Mouse (Mus musculus) c-Kit-positive CD71-positive TER-119-positive erythroid progenitor cells, embryonic 14.5 days (primary cell): ENCODE data around the gene Pip5k1c.

Experiments
- DNase-seq: peaks from one replicate; pipeline ENCODE4 v3.0.0-alpha.2; 2013; ENCODE audit warnings: low spot score

The Pip5k1c gene

GRCm38 (mm10) chr10:81346453-81347067 lies 53.8 kb downstream of the Pip5k1c start:
- peak; percentile 67 for DNase-seq

GRCm38 (mm10) chr10:81349146-81349545 lies 56.4 kb downstream of the Pip5k1c start:
- peak; percentile 70 for DNase-seq

GRCm38 (mm10) chr10:81349961-81350350 lies 57.2 kb downstream of the Pip5k1c start:
- DNase-seq = no peak

GRCm38 (mm10) chr10:81350351-81351063 lies 57.7 kb downstream of the Pip5k1c start, which contains the start of gene Hmg20b:
Gene Hmg20b, minus strand, starts transcription at chr10:81350480.
- DNase-seq = peak; percentile 98

GRCm38 (mm10) chr10:81351678-81352291 lies 59.0 kb downstream of the Pip5k1c start:
- peak; percentile 83 for DNase-seq

GRCm38 (mm10) chr10:81354738-81355477 lies 62.1 kb downstream of the Pip5k1c start:
- no peak for DNase-seq

- no peak for DNase-seq
Measured at GRCm38 (mm10) chr10:81355533-81355932, 62.8 kb downstream of the Pip5k1c start.

GRCm38 (mm10) chr10:81356352-81356990 lies 63.7 kb downstream of the Pip5k1c start:
- no peak for DNase-seq

- DNase-seq = peak; percentile 87
Measured at GRCm38 (mm10) chr10:81356991-81357844, 64.5 kb downstream of the Pip5k1c start, which contains the start of gene Mfsd12. Gene Mfsd12, plus strand, starts transcription at chr10:81357491.

GRCm38 (mm10) chr10:81358209-81358608 lies 65.4 kb downstream of the Pip5k1c start:
- no peak for DNase-seq

- no peak for DNase-seq
Measured at GRCm38 (mm10) chr10:81358841-81359240, 66.1 kb downstream of the Pip5k1c start.

- no peak for DNase-seq
Measured at GRCm38 (mm10) chr10:81360721-81361120, 68.0 kb downstream of the Pip5k1c start.

GRCm38 (mm10) chr10:81362336-81362949 lies 69.7 kb downstream of the Pip5k1c start:
- peak; percentile 82 for DNase-seq

GRCm38 (mm10) chr10:81363436-81364346 lies 70.9 kb downstream of the Pip5k1c start:
- DNase-seq = no peak

- no peak for DNase-seq
Measured at GRCm38 (mm10) chr10:81364666-81365065, 71.9 kb downstream of the Pip5k1c start.

GRCm38 (mm10) chr10:81365073-81365472 lies 72.3 kb downstream of the Pip5k1c start:
- DNase-seq = no peak

GRCm38 (mm10) chr10:81365672-81366476 lies 73.1 kb downstream of the Pip5k1c start, which contains the start of gene 4930404N11Rik:
Gene 4930404N11Rik, minus strand, starts transcription at chr10:81365816.
- DNase-seq = no peak

- no peak for DNase-seq
Measured at GRCm38 (mm10) chr10:81366477-81367206, 73.9 kb downstream of the Pip5k1c start.
